Mouse (Mus musculus): Measurements from ENCODE around the gene Tead2.

DNA sequence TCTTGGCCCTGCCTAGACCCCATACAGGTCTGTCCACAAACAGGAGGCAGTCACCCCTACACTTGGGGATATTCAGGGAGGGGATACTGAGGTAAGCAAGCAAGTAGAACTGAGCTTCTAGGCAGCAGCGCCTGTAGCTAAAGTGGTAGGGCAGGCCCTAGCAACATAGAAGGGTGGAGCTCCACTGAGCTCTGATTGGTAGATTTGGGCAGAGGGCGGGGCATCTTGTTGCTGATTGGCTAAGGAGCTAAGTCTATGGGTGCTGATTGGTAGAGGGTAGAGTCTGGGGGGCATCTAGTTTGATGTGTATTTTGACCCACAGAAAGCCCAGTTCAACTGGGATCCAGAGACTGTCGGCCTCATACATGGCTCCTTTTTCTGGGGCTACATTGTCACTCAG lies 46.1 kb upstream of the Tead2 start:
- TF ChIP-seq CTCF (IDR thresholded peaks at IDR 0.05; ENCODE audit: low read depth) (no peak), EP300 (IDR thresholded peaks at IDR 0.05; ENCODE audit: low read depth) (no peak)

Data from liver, postnatal 0 days (tissue).